Mouse (Mus musculus) intestine, embryonic 16.5 days (tissue): Measurements from ENCODE around the gene Armc7. TPM values are rescaled to one million over a fixed set of nuclear protein-coding genes. Genes with fewer than 3 reads are reported as not detected.

Source experiments
- microRNA-seq: library from miRNA; unstranded; fragments of <30 nt; microRNA quantifications from one replicate; pipeline ENCODE4, GENCODE M21; 2016
- polyA plus RNA-seq: library from polyadenylated mRNA; unstranded; fragments of >200 nt; fragmentation: Nextera tagmentation; extraction: Ambion mirVana; gene quantifications from 2 replicates; pipeline ENCODE4 v1.2.1, GENCODE M21; 2015

Gene Armc7
- polyA plus RNA-seq, 1 experiment from 2014 or later: 9.2 TPM

Small RNAs within 50 kb of the gene (microRNA-seq; reads per million reads assigned to microRNA genes)
- not detected for gene Mir3968

Other genes with a start within 250 kb of the Armc7 start
- 0.06 TPM in 1 of 2 replicates, not detected in the other for gene Grin2c, start 208.4 kb upstream of the Armc7 start, polyA plus RNA-seq
- 21.7 and 22.9 TPM in 2 replicates for gene Fdxr, start 198.6 kb upstream of the Armc7 start, polyA plus RNA-seq
- gene Fads6, start 178.0 kb upstream of the Armc7 start, polyA plus RNA-seq: 1.2 and 1.5 TPM in 2 replicates
- gene Otop2, start 168.5 kb upstream of the Armc7 start, polyA plus RNA-seq: 0.11 TPM in 1 of 2 replicates, not detected in the other
- gene Ush1g, start 153.6 kb upstream of the Armc7 start, polyA plus RNA-seq: 0.06 and 0.11 TPM in 2 replicates
- gene Otop3, start 140.9 kb upstream of the Armc7 start, polyA plus RNA-seq: 1.5 and 2.1 TPM in 2 replicates
- gene Hid1, start 107.9 kb upstream of the Armc7 start, polyA plus RNA-seq: 20.5 and 22.0 TPM in 2 replicates
- gene Cdr2l, start 93.8 kb upstream of the Armc7 start, polyA plus RNA-seq: 4.6 and 5.1 TPM in 2 replicates
- gene Mrpl58, start 71.9 kb upstream of the Armc7 start, polyA plus RNA-seq: 180 and 194 TPM in 2 replicates
- gene Atp5h, start 55.7 kb upstream of the Armc7 start, polyA plus RNA-seq: 985 and 1,025 TPM in 2 replicates
- 2.8 and 3.5 TPM in 2 replicates for gene Kctd2, start 55.5 kb upstream of the Armc7 start, polyA plus RNA-seq
- 1.1 and 1.4 TPM in 2 replicates for gene Trim80, start 35.1 kb upstream of the Armc7 start, polyA plus RNA-seq
- gene Slc16a5, start 13.2 kb upstream of the Armc7 start, polyA plus RNA-seq: 3.0 and 3.1 TPM in 2 replicates
- gene Nt5c, start 16.2 kb downstream of the Armc7 start, polyA plus RNA-seq: 166 and 174 TPM in 2 replicates
- 454 and 496 TPM in 2 replicates for gene Jpt1, start 38.7 kb downstream of the Armc7 start, polyA plus RNA-seq
- gene Sumo2, start 60.6 kb downstream of the Armc7 start, polyA plus RNA-seq: 581 and 669 TPM in 2 replicates
- 115 and 134 TPM in 2 replicates for gene Nup85, start 88.8 kb downstream of the Armc7 start, polyA plus RNA-seq
- 90.0 and 103 TPM in 2 replicates for gene Mrps7, start 128.3 kb downstream of the Armc7 start, polyA plus RNA-seq
- 16.8 and 18.8 TPM in 2 replicates for gene Gga3, start 128.4 kb downstream of the Armc7 start, polyA plus RNA-seq
- 33.5 and 34.5 TPM in 2 replicates for gene Mif4gd, start 137.3 kb downstream of the Armc7 start, polyA plus RNA-seq
- gene Slc25a19, start 152.6 kb downstream of the Armc7 start, polyA plus RNA-seq: 30.3 and 31.3 TPM in 2 replicates
- gene Grb2, start 232.9 kb downstream of the Armc7 start, polyA plus RNA-seq: 67.1 and 73.1 TPM in 2 replicates